Mouse (Mus musculus) right cerebral cortex, postnatal 25 days (tissue): ENCODE data around the gene Slc8a2.

Source experiments
- DNase-seq: peaks from one replicate; pipeline ENCODE4 v3.0.0; 2022

Slc8a2 gene

GRCm38 (mm10) chr7:16172586-16173140, 43.0 kb downstream of the Slc8a2 start:
- no peak for DNase-seq

GRCm38 (mm10) chr7:16173146-16173545, 43.5 kb downstream of the Slc8a2 start:
- no peak for DNase-seq

DNA sequence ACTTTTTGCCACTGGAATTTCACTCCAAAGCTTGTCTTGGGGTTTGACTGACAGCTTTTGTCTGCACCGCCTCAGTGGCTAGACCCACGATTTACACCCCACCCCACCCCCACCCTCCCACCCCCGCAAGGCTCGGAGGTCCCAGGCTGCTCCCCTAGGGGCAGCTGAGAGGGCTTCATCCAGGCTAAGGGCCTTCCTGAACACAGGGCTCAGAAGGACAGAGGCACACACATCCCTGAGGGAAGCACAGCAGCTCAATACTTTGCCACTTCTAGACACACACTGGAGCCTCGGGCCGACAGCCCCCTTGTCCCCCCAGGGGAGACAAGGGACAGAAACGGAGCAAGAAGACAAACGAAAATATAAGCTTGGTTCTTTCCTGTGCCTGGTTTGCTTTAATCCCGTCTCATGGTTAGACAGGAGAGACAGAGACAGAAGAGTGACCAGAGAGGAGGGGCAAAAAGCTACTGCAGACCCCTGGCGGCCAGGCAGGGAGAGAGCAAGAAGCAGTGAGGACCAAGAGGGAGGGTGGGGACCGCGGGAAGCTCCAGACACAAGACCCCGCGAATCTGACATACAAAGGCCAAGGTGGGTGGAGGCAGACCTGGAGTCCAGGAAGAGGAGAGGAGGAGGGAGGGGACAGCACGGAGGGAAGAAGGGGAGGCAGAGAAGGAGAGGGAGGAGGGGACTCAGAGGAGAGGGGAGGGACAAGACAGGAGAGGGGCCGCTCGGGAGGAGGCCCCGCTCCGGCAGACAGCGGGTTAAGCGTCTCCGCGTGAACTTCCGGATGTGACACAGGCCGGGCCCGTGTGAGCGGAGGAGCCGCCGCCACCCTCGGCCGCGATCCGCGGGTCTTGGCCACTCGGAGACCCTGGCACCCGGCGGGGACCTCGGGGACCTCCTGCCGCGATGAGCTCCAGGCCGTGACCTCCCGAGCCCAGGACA, 45.2 kb downstream of the Slc8a2 start, which contains the start of gene Meis3:
TSS of gene Meis3 (plus strand) at position 494 of the 945 bp plus-strand sequence.
- peak; percentile 59 for DNase-seq

GRCm38 (mm10) chr7:16175542-16175931, 45.9 kb downstream of the Slc8a2 start:
- DNase-seq = no peak

GRCm38 (mm10) chr7:16178114-16178513, 48.5 kb downstream of the Slc8a2 start:
- no peak for DNase-seq

GRCm38 (mm10) chr7:16183663-16184062, 54.0 kb downstream of the Slc8a2 start:
- no peak for DNase-seq

DNA sequence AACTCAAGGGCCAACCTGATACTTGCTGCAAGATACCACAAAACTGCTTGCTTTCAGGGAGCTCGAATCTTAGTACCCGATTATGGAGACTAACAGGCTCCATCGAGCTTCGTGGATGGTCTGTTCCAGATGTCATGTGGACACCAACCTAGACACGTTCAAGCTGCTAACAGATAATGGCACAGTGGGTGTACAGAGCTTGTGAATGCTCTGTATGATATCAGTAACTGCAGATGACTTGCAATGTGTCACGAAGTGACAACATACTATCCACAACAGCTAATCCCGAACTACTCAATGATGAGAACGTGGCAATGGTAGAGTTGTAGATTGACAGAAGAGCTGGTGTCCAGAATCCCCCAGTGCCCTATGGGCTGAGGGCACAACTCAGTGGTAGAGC, 57.9 kb downstream of the Slc8a2 start:
- DNase-seq = no peak

DNA sequence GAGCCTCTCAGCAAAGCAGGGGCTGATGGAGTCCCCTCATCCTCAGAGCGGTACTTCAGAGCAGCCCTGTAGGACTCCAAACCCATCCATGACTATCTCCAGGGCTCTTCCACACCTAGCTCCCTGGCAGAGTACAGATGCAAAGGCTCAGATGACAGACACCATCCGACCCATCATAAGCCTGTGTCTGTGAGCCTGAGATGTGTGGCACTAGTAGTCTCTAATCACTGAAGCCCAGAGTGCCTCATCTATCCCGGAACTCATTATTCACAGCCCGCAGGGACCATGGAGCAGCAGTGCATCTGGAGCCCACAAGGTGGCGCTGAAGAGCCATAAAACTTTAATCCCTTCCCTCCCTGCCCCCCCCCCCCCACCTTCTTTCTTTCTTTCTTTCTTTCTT, 62.7 kb downstream of the Slc8a2 start:
- DNase-seq = peak; percentile 66

DNA sequence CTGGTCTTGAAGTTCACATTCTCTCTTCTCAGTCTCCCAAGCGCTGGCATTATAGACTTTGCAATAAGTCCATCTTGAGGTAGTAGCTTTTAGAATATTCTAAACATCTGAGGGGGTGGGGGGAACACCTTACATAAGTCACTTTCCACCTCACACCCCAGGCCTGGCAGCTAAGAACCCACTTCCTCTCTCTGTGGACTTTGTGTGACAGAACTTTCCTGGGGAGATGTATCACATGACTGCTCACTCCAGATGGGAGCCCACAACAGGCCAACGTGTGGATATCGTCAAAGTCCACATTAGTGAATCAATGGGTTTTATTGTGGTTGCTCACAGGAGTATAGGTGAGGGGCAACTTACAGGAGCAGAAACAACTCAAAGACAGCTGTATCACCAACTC, 64.1 kb downstream of the Slc8a2 start:
- no peak for DNase-seq

DNA sequence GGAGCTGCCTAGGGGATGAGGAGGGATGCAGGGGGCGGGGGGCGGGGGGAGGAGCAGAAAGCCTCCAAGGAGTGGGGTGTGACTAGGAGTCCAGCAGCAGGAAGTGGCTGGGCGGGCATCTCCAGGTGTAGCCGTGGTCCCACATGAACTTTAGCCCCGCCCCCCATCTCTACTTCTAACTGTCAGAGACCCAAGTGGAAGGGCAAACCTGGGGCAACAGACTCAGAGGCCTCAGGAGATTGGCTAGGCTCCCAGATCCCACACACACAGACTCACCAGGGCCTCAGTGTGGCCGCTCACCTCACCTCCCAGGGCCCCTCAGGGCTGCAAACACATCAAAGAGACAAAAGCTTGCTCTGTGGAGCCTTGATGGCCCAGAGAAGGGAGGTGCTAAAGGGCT, 67.0 kb downstream of the Slc8a2 start:
- no peak for DNase-seq

GRCm38 (mm10) chr7:16197166-16197565, 67.5 kb downstream of the Slc8a2 start:
- no peak for DNase-seq

- DNase-seq = no peak
Observed at GRCm38 (mm10) chr7:16198540-16198939, 68.9 kb downstream of the Slc8a2 start.

DNA sequence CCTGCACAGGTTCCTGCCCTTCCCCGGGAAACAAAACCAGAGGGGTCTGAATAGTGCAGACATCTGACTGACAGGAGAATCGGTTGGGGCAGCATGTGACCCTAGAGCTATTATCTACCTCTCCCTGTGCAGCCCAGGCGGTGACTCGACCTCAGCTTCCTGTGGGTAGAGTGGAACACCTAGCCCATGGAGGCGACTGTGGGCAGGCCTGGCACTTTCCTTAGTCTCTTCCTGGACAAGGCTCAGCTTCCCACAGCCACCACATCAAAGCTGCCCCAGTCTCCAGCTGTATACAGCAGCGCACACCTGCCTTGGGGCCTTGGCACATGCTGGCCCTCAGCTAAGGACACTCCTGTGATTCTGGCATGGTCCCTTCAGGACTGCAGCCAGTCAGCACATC, 71.5 kb downstream of the Slc8a2 start:
- no peak for DNase-seq

- no peak for DNase-seq
Observed at GRCm38 (mm10) chr7:16202756-16203504, 73.3 kb downstream of the Slc8a2 start.

DNA sequence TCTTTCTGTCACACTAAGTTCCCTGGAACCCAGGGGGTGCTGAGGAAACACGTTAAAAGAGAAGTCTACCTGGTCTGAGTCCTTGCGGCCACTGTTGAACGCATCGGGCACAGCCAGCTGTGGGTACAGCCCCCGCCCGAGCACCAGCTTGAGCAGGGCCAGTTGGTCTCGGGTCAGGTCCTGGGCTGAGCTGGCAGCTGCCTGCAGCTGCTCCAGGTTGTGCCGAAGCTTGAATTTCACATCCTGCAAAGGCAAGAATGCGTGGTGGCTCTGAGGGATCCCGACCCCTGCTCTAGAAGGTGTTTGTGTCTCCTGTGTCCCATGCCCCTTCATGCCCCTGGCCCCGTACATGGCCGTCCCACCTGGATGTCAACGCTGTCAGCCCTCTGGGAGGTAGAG, 73.9 kb downstream of the Slc8a2 start:
- no peak for DNase-seq

DNA sequence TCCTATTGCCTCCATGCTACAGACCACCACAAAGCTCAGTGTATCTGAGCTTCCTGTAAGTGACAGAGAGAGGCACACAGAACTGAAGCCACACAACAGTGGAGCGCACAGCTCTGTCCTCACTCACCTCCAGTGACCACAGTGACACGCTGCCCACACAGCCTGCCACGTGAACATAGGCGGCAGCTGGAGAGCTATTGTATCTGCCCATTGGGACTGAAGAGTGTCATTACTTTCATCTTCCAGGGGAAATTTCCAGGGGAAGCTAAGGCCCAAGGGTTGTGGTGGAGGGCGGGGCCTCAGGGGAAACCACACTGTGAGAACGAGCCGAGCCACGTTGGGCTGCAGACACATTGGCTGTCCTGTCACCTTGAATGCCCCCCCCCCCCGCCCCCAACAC, 75.2 kb downstream of the Slc8a2 start:
- no peak for DNase-seq

- no peak for DNase-seq
Observed at GRCm38 (mm10) chr7:16207076-16207475, 77.5 kb downstream of the Slc8a2 start.

GRCm38 (mm10) chr7:16207496-16207895, 77.9 kb downstream of the Slc8a2 start:
- DNase-seq = peak; percentile 60

DNA sequence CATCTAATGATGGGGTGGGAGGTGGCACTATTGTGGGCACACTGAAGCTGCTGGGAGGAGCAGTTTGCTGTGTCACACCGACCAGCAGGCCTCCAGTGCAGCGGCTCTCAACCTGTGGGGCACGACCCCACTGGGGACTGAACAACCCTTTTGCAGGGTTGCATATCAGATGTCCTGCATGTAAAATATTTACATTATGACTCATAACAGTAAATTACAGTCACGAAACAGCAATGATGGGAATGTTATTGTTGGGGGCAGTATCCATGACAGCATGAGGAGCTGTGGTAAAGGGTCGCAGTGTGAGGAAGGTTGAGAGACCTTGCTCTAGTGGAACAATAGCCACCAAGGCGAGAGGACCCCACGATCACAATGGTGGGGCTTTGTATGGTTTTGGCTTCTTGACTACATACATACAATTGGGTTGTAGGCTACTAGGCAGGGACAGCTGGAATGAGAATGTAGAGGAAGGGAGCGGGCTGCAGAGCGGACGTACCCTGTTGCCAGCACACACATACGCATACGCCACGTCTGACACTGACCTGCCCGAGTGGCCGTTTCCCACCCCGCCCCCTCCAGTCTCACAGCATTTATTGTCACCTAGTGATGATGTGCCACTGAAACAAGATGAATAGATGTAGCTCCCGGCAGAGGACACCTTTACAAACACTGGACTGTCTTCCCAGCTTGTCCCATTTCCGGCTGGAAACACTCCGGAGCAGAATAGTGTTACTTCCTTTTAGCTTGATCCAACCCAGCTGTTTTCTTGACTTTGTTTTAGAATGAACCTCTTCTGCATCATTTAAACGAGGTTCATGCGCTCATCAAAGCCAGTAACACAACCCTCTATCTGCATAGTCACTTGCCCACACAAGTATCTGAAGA, 79.4 kb downstream of the Slc8a2 start:
- DNase-seq = no peak
